Mouse (Mus musculus) left cerebral cortex, postnatal 10 days (tissue): ENCODE results near the gene Cldn34b4. TPM values are rescaled to one million over a fixed set of nuclear protein-coding genes. Genes with fewer than 3 reads are reported as not detected.

ENCODE experiments used
- DNase-seq, 2 experiments: peaks; one replicate each; pipeline ENCODE4 v3.0.0; 2021 to 2022; ENCODE audit warnings: low spot score in 2 of 2, mixed read lengths in 1 of 2; ENCODE audit errors: extremely low spot score in 1 of 2
- intact Hi-C: fragments of 180-260 bp; cut with DNase I; formaldehyde crosslinking; loops from one replicate; pipeline ENCODE4 v1.15.1; 2025
- total RNA-seq, 2 experiments: library from RNA; stranded (reverse); gene quantifications; 2 replicates each; pipeline ENCODE4 v1.2.3; 2021

Gene Cldn34b4
- total RNA-seq, result not detected

- DNase-seq, result no peak
- intact Hi-C loops, result no loop called here
Measured at GRCm38 (mm10) chrX:76393050-76393449, at the start of gene Cldn34b4. Gene Cldn34b4, plus strand, starts transcription at chrX:76393350.

Other genes with a start within 250 kb of the Cldn34b4 start
- not detected for gene Cldn34b3, start 129.0 kb upstream of the Cldn34b4 start, total RNA-seq
- not detected for gene Cldn34d, start 209.6 kb downstream of the Cldn34b4 start, total RNA-seq